Mouse (Mus musculus): ENCODE results near the gene Zfp747. TPM values are rescaled to one million over a fixed set of nuclear protein-coding genes. Genes with fewer than 3 reads are reported as not detected.

Gene Zfp747
- polyA plus RNA-seq, 1 experiment from 2014 or later, result 10.1 TPM

GRCm38 (mm10) chr7:127360265-127360664 is 15.6 kb downstream of the Zfp747 start:
- ATAC-seq, result no peak
- H3K27ac ChIP-seq (ENCODE audit: low read length), result no peak overlapping the region
- H3K4me2 ChIP-seq (ENCODE audit: low read length), result no peak overlapping the region
- H3K4me3 ChIP-seq (ENCODE audit: low read depth, low read length), result no peak overlapping the region
- H3K36me3 ChIP-seq (ENCODE audit: control insufficient read depth, insufficient read depth, low read length), result no peaks in the 10 kb centered on the region
- H3K4me1 ChIP-seq (ENCODE audit: control insufficient read depth, insufficient read depth, low read length), result peaks cover 9% of the 10 kb centered on the region
- H3K9ac ChIP-seq (ENCODE audit: low read depth, low read length), result no peak overlapping the region
- H3K9me3 ChIP-seq (replicated peaks; ENCODE audit: control insufficient read depth, low read length, poor library complexity, severe bottlenecking), result no peaks in the 10 kb centered on the region
- H3K27me3 ChIP-seq (ENCODE audit: control insufficient read depth, insufficient read depth, low read depth, low read length), result no peaks in the 10 kb centered on the region; the same call in 1 of the 2 replicates
- 86% methylated on average over 4 of the region's 4 CpGs for WGBS

- Histone ChIP-seq H3K36me3 (ENCODE audit: control insufficient read depth, insufficient read depth, low read length) (no peaks in the 10 kb centered on the region), H3K27me3 (ENCODE audit: control insufficient read depth, insufficient read depth, low read depth, low read length) (no peaks in the 10 kb centered on the region), H3K4me1 (ENCODE audit: control insufficient read depth, insufficient read depth, low read length) (peaks cover 2% of the 10 kb centered on the region), H3K27ac (ENCODE audit: low read length) (no peak overlapping the region), H3K4me3 (ENCODE audit: low read depth, low read length) (no peak overlapping the region), H3K9ac (ENCODE audit: low read depth, low read length) (no peak overlapping the region), H3K4me2 (ENCODE audit: low read length) (no peak overlapping the region), H3K9me3 (replicated peaks; ENCODE audit: control insufficient read depth, low read length, poor library complexity, severe bottlenecking) (no peaks in the 10 kb centered on the region)
- no peak for ATAC-seq
- WGBS, result 74% methylated on average over 4 of the region's 4 CpGs
These were observed 17.4 kb downstream of the Zfp747 start for GRCm38 (mm10) chr7:127358472-127358871.

GRCm38 (mm10) chr7:127357871-127358270 is 18.0 kb downstream of the Zfp747 start:
- Histone ChIP-seq H3K27me3 (ENCODE audit: control insufficient read depth, insufficient read depth, low read depth, low read length) (no peaks in the 10 kb centered on the region), H3K4me3 (ENCODE audit: low read depth, low read length) (no peak overlapping the region), H3K4me2 (ENCODE audit: low read length) (no peak overlapping the region), H3K27ac (ENCODE audit: low read length) (no peak overlapping the region), H3K9ac (ENCODE audit: low read depth, low read length) (no peak overlapping the region), H3K4me1 (ENCODE audit: control insufficient read depth, insufficient read depth, low read length) (no peaks in the 10 kb centered on the region), H3K9me3 (replicated peaks; ENCODE audit: control insufficient read depth, low read length, poor library complexity, severe bottlenecking) (no peaks in the 10 kb centered on the region), H3K36me3 (ENCODE audit: control insufficient read depth, insufficient read depth, low read length) (no peaks in the 10 kb centered on the region)
- no peak for ATAC-seq
- WGBS, result 72% methylated on average over 2 of the region's 2 CpGs

GRCm38 (mm10) chr7:127355796-127356195 is 20.1 kb downstream of the Zfp747 start:
- ATAC-seq, result no peak

GRCm38 (mm10) chr7:127351230-127352004 is 24.4 kb downstream of the Zfp747 start:
- Histone ChIP-seq H3K9ac (ENCODE audit: low read depth, low read length) (no peak overlapping the region), H3K27ac (ENCODE audit: low read length) (no peak overlapping the region), H3K4me2 (ENCODE audit: low read length) (no peak overlapping the region), H3K4me1 (ENCODE audit: control insufficient read depth, insufficient read depth, low read length) (peaks cover 8% of the 10 kb centered on the region), H3K27me3 (ENCODE audit: control insufficient read depth, insufficient read depth, low read depth, low read length) (no peaks in the 10 kb centered on the region), H3K9me3 (replicated peaks; ENCODE audit: control insufficient read depth, low read length, poor library complexity, severe bottlenecking) (no peaks in the 10 kb centered on the region), H3K4me3 (ENCODE audit: low read depth, low read length) (no peak overlapping the region), H3K36me3 (ENCODE audit: control insufficient read depth, insufficient read depth, low read length) (no peaks in the 10 kb centered on the region)
- ATAC-seq, result no peak
- whole genome bisulfite sequencing, result 88% methylated on average over 5 of the region's 5 CpGs

More at GRCm38 (mm10) chr7:127355796-127356195, 20.1 kb downstream of the Zfp747 start:
- no peaks in the 10 kb centered on the region for H3K4me1 ChIP-seq (ENCODE audit: control insufficient read depth, insufficient read depth, low read length)
- no peak overlapping the region for H3K9ac ChIP-seq (ENCODE audit: low read depth, low read length)
- H3K27me3 ChIP-seq (ENCODE audit: control insufficient read depth, insufficient read depth, low read depth, low read length), result no peaks in the 10 kb centered on the region
- 69% methylated on average over 3 of the region's 3 CpGs for WGBS
- no peak overlapping the region for H3K27ac ChIP-seq (ENCODE audit: low read length)
- no peak overlapping the region for H3K4me3 ChIP-seq (ENCODE audit: low read depth, low read length)
- no peak overlapping the region for H3K4me2 ChIP-seq (ENCODE audit: low read length)
- H3K36me3 ChIP-seq (ENCODE audit: control insufficient read depth, insufficient read depth, low read length), result no peaks in the 10 kb centered on the region
- no peaks in the 10 kb centered on the region for H3K9me3 ChIP-seq (replicated peaks; ENCODE audit: control insufficient read depth, low read length, poor library complexity, severe bottlenecking)

GRCm38 (mm10) chr7:127346676-127347075 is 29.2 kb downstream of the Zfp747 start:
- peaks cover 9% of the 10 kb centered on the region for H3K36me3 ChIP-seq (ENCODE audit: control insufficient read depth, insufficient read depth, low read length)
- no peak overlapping the region for H3K27ac ChIP-seq (ENCODE audit: low read length)
- H3K4me2 ChIP-seq (ENCODE audit: low read length), result peak overlapping the region; percentile 79
- no peak overlapping the region for H3K9ac ChIP-seq (ENCODE audit: low read depth, low read length)
- H3K27me3 ChIP-seq (ENCODE audit: control insufficient read depth, insufficient read depth, low read depth, low read length), result no peaks in the 10 kb centered on the region
- no peak for ATAC-seq
- peaks cover 16% of the 10 kb centered on the region for H3K4me1 ChIP-seq (ENCODE audit: control insufficient read depth, insufficient read depth, low read length)
- peak overlapping the region; percentile 91 for H3K4me3 ChIP-seq (ENCODE audit: low read depth, low read length)
- WGBS, result 13% methylated on average over 8 of the region's 8 CpGs
- H3K9me3 ChIP-seq (replicated peaks; ENCODE audit: control insufficient read depth, low read length, poor library complexity, severe bottlenecking), result no peaks in the 10 kb centered on the region

- Histone ChIP-seq H3K9ac (ENCODE audit: low read depth, low read length) (peak within 1 kb of the TSS; percentile 94), H3K27me3 (ENCODE audit: control insufficient read depth, insufficient read depth, low read depth, low read length) (no peaks in the 10 kb centered on the region), H3K4me3 (ENCODE audit: low read depth, low read length) (peak within 1 kb of the TSS; percentile 91), H3K36me3 (ENCODE audit: control insufficient read depth, insufficient read depth, low read length) (peaks cover 9% of the 10 kb centered on the region), H3K4me2 (ENCODE audit: low read length) (peak within 1 kb of the TSS; percentile 79), H3K27ac (ENCODE audit: low read length) (peak within 1 kb of the TSS; percentile 97), H3K9me3 (replicated peaks; ENCODE audit: control insufficient read depth, low read length, poor library complexity, severe bottlenecking) (no peaks in the 10 kb centered on the region), H3K4me1 (ENCODE audit: control insufficient read depth, insufficient read depth, low read length) (peaks cover 16% of the 10 kb centered on the region)
- ATAC-seq, result peak; percentile 94
- WGBS, result 0% methylated on average over 68 of the region's 76 CpGs
These were observed 30.1 kb downstream of the Zfp747 start, which contains the start of gene Zfp768 for GRCm38 (mm10) chr7:127345512-127346325. Gene Zfp768, minus strand, starts transcription at chr7:127345589.

GRCm38 (mm10) chr7:127345092-127345491 is 30.8 kb downstream of the Zfp747 start:
- Histone ChIP-seq H3K36me3 (ENCODE audit: control insufficient read depth, insufficient read depth, low read length) (peaks cover 9% of the 10 kb centered on the region), H3K4me3 (ENCODE audit: low read depth, low read length) (peak overlapping the region; percentile 91), H3K9me3 (replicated peaks; ENCODE audit: control insufficient read depth, low read length, poor library complexity, severe bottlenecking) (no peaks in the 10 kb centered on the region), H3K4me2 (ENCODE audit: low read length) (peak overlapping the region; percentile 79), H3K4me1 (ENCODE audit: control insufficient read depth, insufficient read depth, low read length) (peaks cover 16% of the 10 kb centered on the region), H3K27me3 (ENCODE audit: control insufficient read depth, insufficient read depth, low read depth, low read length) (no peaks in the 10 kb centered on the region), H3K9ac (ENCODE audit: low read depth, low read length) (peak overlapping the region; percentile 94), H3K27ac (ENCODE audit: low read length) (peak overlapping the region; percentile 97)
- ATAC-seq, result peak; percentile 43
- WGBS, result under 1% methylated on average over 42 of the region's 42 CpGs

- Histone ChIP-seq H3K9ac (ENCODE audit: low read depth, low read length) (peak overlapping the region; percentile 94), H3K36me3 (ENCODE audit: control insufficient read depth, insufficient read depth, low read length) (peaks cover 9% of the 10 kb centered on the region), H3K27ac (ENCODE audit: low read length) (no peak overlapping the region), H3K27me3 (ENCODE audit: control insufficient read depth, insufficient read depth, low read depth, low read length) (no peaks in the 10 kb centered on the region), H3K4me3 (ENCODE audit: low read depth, low read length) (peak overlapping the region; percentile 91), H3K4me2 (ENCODE audit: low read length) (peak overlapping the region; percentile 79), H3K4me1 (ENCODE audit: control insufficient read depth, insufficient read depth, low read length) (peaks cover 16% of the 10 kb centered on the region), H3K9me3 (replicated peaks; ENCODE audit: control insufficient read depth, low read length, poor library complexity, severe bottlenecking) (no peaks in the 10 kb centered on the region)
- no peak for ATAC-seq
- 92% methylated on average over 8 of the region's 8 CpGs for WGBS
These were observed 31.5 kb downstream of the Zfp747 start for GRCm38 (mm10) chr7:127344371-127344770.
